Mouse (Mus musculus): ENCODE results near the gene Yipf4. TPM values are rescaled to one million over a fixed set of nuclear protein-coding genes. Genes with fewer than 3 reads are reported as not detected.

Gene Yipf4
- polyA plus RNA-seq (2011; ENCODE audit: insufficient read length, low read depth, missing spikeins): 161 and 164 TPM in 2 replicates

DNA sequence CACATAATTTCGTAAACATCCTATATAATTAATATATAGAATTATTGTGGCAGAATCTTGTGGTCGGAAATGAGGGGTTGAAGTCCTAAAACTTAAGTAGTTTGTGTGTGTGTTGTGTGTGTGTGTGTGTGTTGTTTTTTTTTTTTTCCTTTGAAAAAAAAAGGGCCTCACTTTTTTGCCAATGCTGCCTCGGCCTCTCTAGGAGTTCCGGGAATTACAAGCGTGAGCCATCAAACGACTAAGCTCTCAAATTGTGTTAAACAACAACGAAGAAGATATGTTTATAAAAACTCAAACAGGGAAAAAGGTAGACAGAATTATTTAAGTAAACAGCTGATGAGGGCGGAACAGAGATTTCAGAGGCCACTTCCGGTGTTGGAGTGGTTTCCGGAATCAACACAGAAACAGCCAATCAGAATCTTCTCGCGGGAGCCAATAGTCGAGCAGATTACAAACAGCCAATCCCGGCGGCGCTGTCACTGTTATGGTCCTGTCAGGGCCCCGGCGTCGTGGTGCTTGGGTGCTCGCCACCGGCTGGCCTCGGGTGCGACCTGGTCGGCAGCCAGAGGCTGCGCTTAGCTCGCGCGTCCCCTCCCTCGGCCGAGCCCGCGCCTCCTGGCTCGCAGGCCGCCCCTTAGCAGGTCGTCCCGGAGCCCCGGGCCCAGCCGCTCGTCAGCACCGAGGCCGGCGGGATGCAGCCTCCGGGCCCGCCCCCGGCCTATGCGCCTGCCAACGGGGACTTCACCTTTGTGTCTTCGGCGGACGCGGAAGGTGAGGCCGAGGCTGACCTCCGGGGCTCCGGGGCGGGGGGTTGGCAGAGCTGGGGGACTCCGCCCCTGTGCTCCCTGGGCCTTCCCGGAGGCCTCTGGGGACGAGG lies at the start of gene Yipf4:
TSS of gene Yipf4 (plus strand) at position 470 of the 877 bp plus-strand sequence.
- no peak for TF ChIP-seq CTCF (IDR thresholded peaks at IDR 0.05; ENCODE audit: borderline replicate concordance, insufficient read depth, low read length)
- TF ChIP-seq POLR2A (IDR thresholded peaks at IDR 0.05; ENCODE audit: low read depth, low read length): peak; percentile 57
- H3K4me3 ChIP-seq (ENCODE audit: insufficient read depth, low read length): peak within 1 kb of the TSS; percentile 97
- H3K27ac ChIP-seq (ENCODE audit: insufficient read depth, low read length): no peak within 1 kb of the TSS; the same call in 1 of the 2 replicates
- H3K4me1 ChIP-seq (ENCODE audit: control insufficient read depth, insufficient read depth, low read length): no peaks in the 10 kb centered on the region

DNA sequence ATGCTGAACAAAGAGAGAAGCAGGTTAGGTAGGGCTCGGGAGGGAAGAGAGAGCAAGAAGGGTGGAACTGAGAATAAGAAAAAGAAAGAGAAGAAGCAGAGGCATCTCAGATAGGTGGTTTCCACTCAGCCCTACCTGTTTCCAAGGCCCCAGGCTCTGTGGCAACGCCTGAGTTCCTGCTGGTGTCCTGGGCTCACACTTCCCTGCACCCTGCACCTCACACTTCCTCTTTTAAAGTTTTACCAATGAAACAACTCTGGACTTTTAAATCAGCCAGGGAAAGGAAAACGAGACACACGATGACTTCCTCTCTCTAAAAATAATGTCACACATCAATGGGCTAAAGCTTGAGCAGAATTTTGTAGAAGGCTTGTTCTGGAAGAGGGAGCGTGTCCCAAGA lies 48.8 kb upstream of the Yipf4 start:
- TF ChIP-seq POLR2A (IDR thresholded peaks at IDR 0.05; ENCODE audit: low read depth, low read length): no peak
- TF ChIP-seq CTCF (IDR thresholded peaks at IDR 0.05; ENCODE audit: borderline replicate concordance, insufficient read depth, low read length): no peak
- H3K4me3 ChIP-seq (ENCODE audit: insufficient read depth, low read length): no peak overlapping the region
- H3K4me1 ChIP-seq (ENCODE audit: control insufficient read depth, insufficient read depth, low read length): no peaks in the 10 kb centered on the region
- no peak overlapping the region for H3K27ac ChIP-seq (ENCODE audit: insufficient read depth, low read length)

GRCm38 (mm10) chr17:74449776-74450175 lies 39.5 kb upstream of the Yipf4 start:
- Histone ChIP-seq H3K4me1 (ENCODE audit: control insufficient read depth, insufficient read depth, low read length) (no peaks in the 10 kb centered on the region), H3K4me3 (ENCODE audit: insufficient read depth, low read length) (no peak overlapping the region), H3K27ac (ENCODE audit: insufficient read depth, low read length) (no peak overlapping the region)
- no peak for TF ChIP-seq CTCF (IDR thresholded peaks at IDR 0.05; ENCODE audit: borderline replicate concordance, insufficient read depth, low read length)
- no peak for TF ChIP-seq POLR2A (IDR thresholded peaks at IDR 0.05; ENCODE audit: low read depth, low read length)

DNA sequence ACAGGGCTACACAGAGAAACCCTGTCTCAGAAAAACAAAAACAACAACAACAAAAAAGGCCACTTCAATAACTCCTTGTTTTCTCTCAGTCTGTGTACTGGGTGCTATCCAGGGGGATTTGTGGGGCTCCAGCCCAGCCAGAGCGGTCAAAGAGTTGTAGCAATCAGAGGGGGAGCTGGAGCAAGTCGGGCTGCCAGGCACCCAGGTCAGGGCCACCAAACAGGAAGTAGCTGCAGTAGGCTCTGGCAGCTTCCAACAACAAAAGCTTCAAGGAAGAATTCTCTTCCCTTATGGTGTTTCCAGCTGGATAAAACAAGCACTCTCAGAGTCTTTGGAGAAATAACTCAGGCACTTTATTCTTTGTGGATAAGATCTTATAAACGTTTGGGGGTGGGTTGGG lies 35.4 kb upstream of the Yipf4 start:
- H3K4me1 ChIP-seq (ENCODE audit: control insufficient read depth, insufficient read depth, low read length): no peaks in the 10 kb centered on the region
- no peak for TF ChIP-seq CTCF (IDR thresholded peaks at IDR 0.05; ENCODE audit: borderline replicate concordance, insufficient read depth, low read length)
- TF ChIP-seq POLR2A (IDR thresholded peaks at IDR 0.05; ENCODE audit: low read depth, low read length): no peak
- no peak overlapping the region for H3K27ac ChIP-seq (ENCODE audit: insufficient read depth, low read length)
- H3K4me3 ChIP-seq (ENCODE audit: insufficient read depth, low read length): no peak overlapping the region

- no peak overlapping the region for H3K27ac ChIP-seq (ENCODE audit: insufficient read depth, low read length)
- TF ChIP-seq POLR2A (IDR thresholded peaks at IDR 0.05; ENCODE audit: low read depth, low read length) (no peak), CTCF (IDR thresholded peaks at IDR 0.05; ENCODE audit: borderline replicate concordance, insufficient read depth, low read length) (no peak)
- H3K4me1 ChIP-seq (ENCODE audit: control insufficient read depth, insufficient read depth, low read length): no peaks in the 10 kb centered on the region
- no peak overlapping the region for H3K4me3 ChIP-seq (ENCODE audit: insufficient read depth, low read length)
Measured at GRCm38 (mm10) chr17:74454660-74455059, 34.6 kb upstream of the Yipf4 start.

- Histone ChIP-seq H3K27ac (ENCODE audit: insufficient read depth, low read length) (no peak overlapping the region), H3K4me1 (ENCODE audit: control insufficient read depth, insufficient read depth, low read length) (no peaks in the 10 kb centered on the region), H3K4me3 (ENCODE audit: insufficient read depth, low read length) (no peak overlapping the region)
- no peak for TF ChIP-seq CTCF (IDR thresholded peaks at IDR 0.05; ENCODE audit: borderline replicate concordance, insufficient read depth, low read length)
- TF ChIP-seq POLR2A (IDR thresholded peaks at IDR 0.05; ENCODE audit: low read depth, low read length): no peak
Measured at GRCm38 (mm10) chr17:74455426-74455825, 33.9 kb upstream of the Yipf4 start.

DNA sequence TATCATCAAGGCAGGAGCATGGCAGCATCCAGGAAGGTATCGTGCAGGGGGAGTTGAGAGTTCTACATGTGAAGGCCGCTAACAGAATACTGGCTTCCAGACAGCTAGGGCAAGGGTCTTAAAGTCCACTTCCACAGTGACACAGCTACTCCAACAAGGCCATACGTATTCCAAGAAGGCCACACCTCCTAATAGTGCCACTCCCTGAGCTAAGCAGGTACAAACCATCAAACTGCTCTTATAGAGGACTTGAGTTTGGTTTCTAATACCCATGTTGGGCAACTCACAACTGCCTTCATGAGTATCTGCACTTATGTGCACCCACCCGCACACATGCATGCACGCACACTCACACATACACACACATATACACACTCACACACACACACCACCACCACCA lies 32.5 kb upstream of the Yipf4 start:
- no peak overlapping the region for H3K4me3 ChIP-seq (ENCODE audit: insufficient read depth, low read length)
- no peaks in the 10 kb centered on the region for H3K4me1 ChIP-seq (ENCODE audit: control insufficient read depth, insufficient read depth, low read length)
- no peak for TF ChIP-seq CTCF (IDR thresholded peaks at IDR 0.05; ENCODE audit: borderline replicate concordance, insufficient read depth, low read length)
- no peak for TF ChIP-seq POLR2A (IDR thresholded peaks at IDR 0.05; ENCODE audit: low read depth, low read length)

DNA sequence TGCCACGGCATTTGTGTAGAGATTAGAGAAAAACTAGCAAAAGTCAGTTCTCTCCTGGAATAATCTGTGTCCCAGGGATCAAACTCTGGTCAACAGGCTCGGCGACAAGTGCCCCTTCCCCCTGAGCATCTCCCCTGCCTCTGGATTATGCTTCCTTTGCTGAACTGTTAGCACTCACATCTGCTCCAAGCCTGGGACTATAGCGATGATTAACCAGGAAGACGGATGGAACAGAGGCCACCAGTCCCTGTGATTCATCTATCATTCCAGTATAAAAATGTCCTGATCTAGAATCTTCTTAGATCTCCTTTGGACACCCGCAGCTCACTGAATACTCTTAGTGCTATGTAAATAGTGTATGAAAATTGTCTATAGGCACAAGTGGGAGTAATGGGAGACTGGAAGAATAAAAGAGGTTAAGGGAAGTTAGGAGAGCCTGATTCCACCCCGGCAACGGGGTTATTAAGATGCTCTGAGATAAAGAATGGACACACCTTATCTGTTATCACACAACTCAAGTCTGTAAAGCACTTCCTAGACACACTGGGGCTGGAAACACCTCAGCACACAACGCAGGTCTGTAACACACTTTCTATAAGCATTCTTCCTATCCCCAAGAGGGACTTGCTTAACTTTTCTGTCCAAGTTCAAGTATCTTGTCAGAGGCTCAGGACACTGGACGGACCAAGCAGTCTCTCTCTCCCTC lies 31.2 kb upstream of the Yipf4 start:
- no peak for TF ChIP-seq CTCF (IDR thresholded peaks at IDR 0.05; ENCODE audit: borderline replicate concordance, insufficient read depth, low read length)
- TF ChIP-seq POLR2A (IDR thresholded peaks at IDR 0.05; ENCODE audit: low read depth, low read length): no peak
- no peak overlapping the region for H3K4me3 ChIP-seq (ENCODE audit: insufficient read depth, low read length)

More for the DNA sequence above, 32.5 kb upstream of the Yipf4 start:
- no peak overlapping the region for H3K27ac ChIP-seq (ENCODE audit: insufficient read depth, low read length)

GRCm38 (mm10) chr17:74458711-74459408 lies 30.4 kb upstream of the Yipf4 start, which contains the start of gene Nlrc4:
Gene Nlrc4 (minus strand): TSS chr17:74459142.
- Histone ChIP-seq H3K27ac (ENCODE audit: insufficient read depth, low read length) (no peak within 1 kb of the TSS), H3K4me1 (ENCODE audit: control insufficient read depth, insufficient read depth, low read length) (no peaks in the 10 kb centered on the region), H3K4me3 (ENCODE audit: insufficient read depth, low read length) (no peak within 1 kb of the TSS)
- no peak for TF ChIP-seq CTCF (IDR thresholded peaks at IDR 0.05; ENCODE audit: borderline replicate concordance, insufficient read depth, low read length)
- no peak for TF ChIP-seq POLR2A (IDR thresholded peaks at IDR 0.05; ENCODE audit: low read depth, low read length)

More for the DNA sequence above, 31.2 kb upstream of the Yipf4 start:
- no peak overlapping the region for H3K27ac ChIP-seq (ENCODE audit: insufficient read depth, low read length)
- H3K4me1 ChIP-seq (ENCODE audit: control insufficient read depth, insufficient read depth, low read length): no peaks in the 10 kb centered on the region
